Mouse (Mus musculus) testis, postnatal 10 days (tissue): Measurements from ENCODE around the gene Pcp4l1.

Experiments
- DNase-seq: peaks from one replicate; pipeline ENCODE4 v3.0.0; 2021; ENCODE audit warnings: low spot score

The Pcp4l1 gene

GRCm38 (mm10) chr1:171221281-171222193, 25.5 kb upstream of the Pcp4l1 start:
- peak; percentile 59 for DNase-seq

GRCm38 (mm10) chr1:171220871-171221270, 24.8 kb upstream of the Pcp4l1 start:
- DNase-seq = peak; percentile 95

- DNase-seq = no peak
Measured at GRCm38 (mm10) chr1:171216241-171216955, 20.3 kb upstream of the Pcp4l1 start.

- DNase-seq = no peak
Measured at GRCm38 (mm10) chr1:171213801-171214496, 17.9 kb upstream of the Pcp4l1 start, which contains the start of gene Nr1i3. Gene Nr1i3, plus strand, starts transcription at chr1:171213970.

GRCm38 (mm10) chr1:171212854-171213253, 16.8 kb upstream of the Pcp4l1 start:
- DNase-seq = no peak

GRCm38 (mm10) chr1:171209409-171209808, 13.3 kb upstream of the Pcp4l1 start:
- DNase-seq = no peak

GRCm38 (mm10) chr1:171205704-171206493, 9.8 kb upstream of the Pcp4l1 start:
- no peak for DNase-seq

- no peak for DNase-seq
Measured at GRCm38 (mm10) chr1:171204249-171204644, 8.2 kb upstream of the Pcp4l1 start.

- no peak for DNase-seq
Measured at GRCm38 (mm10) chr1:171203471-171204248, 7.6 kb upstream of the Pcp4l1 start.

GRCm38 (mm10) chr1:171200769-171201168, 4.7 kb upstream of the Pcp4l1 start:
- DNase-seq = no peak

GRCm38 (mm10) chr1:171199532-171199931, 3.5 kb upstream of the Pcp4l1 start:
- no peak for DNase-seq

GRCm38 (mm10) chr1:171195046-171195822, 834 bp downstream of the Pcp4l1 start:
- DNase-seq = no peak

- DNase-seq = no peak
Measured at GRCm38 (mm10) chr1:171193911-171194830, 1.9 kb downstream of the Pcp4l1 start.

GRCm38 (mm10) chr1:171193093-171193840, 2.8 kb downstream of the Pcp4l1 start:
- no peak for DNase-seq

GRCm38 (mm10) chr1:171192283-171192682, 3.8 kb downstream of the Pcp4l1 start:
- no peak for DNase-seq

GRCm38 (mm10) chr1:171190832-171191231, 5.2 kb downstream of the Pcp4l1 start:
- no peak for DNase-seq

GRCm38 (mm10) chr1:171189476-171190114, 6.5 kb downstream of the Pcp4l1 start:
- DNase-seq = no peak

GRCm38 (mm10) chr1:171189046-171189445, 7.0 kb downstream of the Pcp4l1 start:
- no peak for DNase-seq
